Mouse (Mus musculus): ENCODE measurements around the gene Gart.

DNA sequence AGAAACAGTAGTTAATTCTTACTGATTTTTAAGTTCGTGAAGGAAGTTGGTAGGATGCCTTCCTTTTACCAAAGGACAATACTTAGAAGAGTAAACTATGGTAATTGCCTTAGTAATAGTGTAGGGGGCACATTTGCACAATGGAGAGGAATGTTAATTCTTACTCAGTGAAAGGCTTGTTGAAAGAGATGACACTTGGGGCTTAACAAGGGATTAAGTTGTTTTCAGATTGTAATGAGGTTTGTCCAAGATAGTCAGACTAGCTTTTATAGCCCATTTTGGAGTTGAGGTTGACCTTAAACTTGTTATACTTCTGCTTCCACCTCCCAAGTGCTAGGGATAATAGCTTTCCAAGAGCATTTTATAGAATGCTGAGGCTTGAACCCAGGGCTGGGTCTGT, 14.6 kb upstream of the Gart start:
- TF ChIP-seq POLR2A (IDR thresholded peaks at IDR 0.05; ENCODE audit: extremely low read depth, insufficient read depth, low read length) (no peak), CTCF (IDR thresholded peaks at IDR 0.05; ENCODE audit: extremely low read depth, insufficient read depth, low read length) (no peak)
